Mouse (Mus musculus) adrenal gland, postnatal 10 days (tissue): ENCODE data around the gene Crim1. TPM values are rescaled to one million over a fixed set of nuclear protein-coding genes. Genes with fewer than 3 reads are reported as not detected.

Source experiments
- DNase-seq: peaks from one replicate; pipeline ENCODE4 v3.0.0; 2021; ENCODE audit warnings: mixed read lengths
- total RNA-seq, 2 experiments: library from RNA; stranded (reverse); gene quantifications; 2 replicates each; pipeline ENCODE4 v1.2.3; 2021

Crim1 gene
- total RNA-seq, 2 experiments from 2014 or later: 28.1 to 31.4 TPM

- DNase-seq: no peak
Measured at GRCm38 (mm10) chr17:78209646-78210045, 9.6 kb downstream of the Crim1 start.

- no peak for DNase-seq
Measured at GRCm38 (mm10) chr17:78211881-78212280, 11.8 kb downstream of the Crim1 start.

- no peak for DNase-seq
Measured at GRCm38 (mm10) chr17:78213128-78213527, 13.1 kb downstream of the Crim1 start.

- peak; percentile 29 for DNase-seq
Measured at GRCm38 (mm10) chr17:78216526-78216925, 16.5 kb downstream of the Crim1 start.

- no peak for DNase-seq
Measured at GRCm38 (mm10) chr17:78217406-78217805, 17.4 kb downstream of the Crim1 start.

- no peak for DNase-seq
Measured at GRCm38 (mm10) chr17:78218506-78219232, 18.6 kb downstream of the Crim1 start.

- DNase-seq: peak; percentile 38
Measured at GRCm38 (mm10) chr17:78221007-78221642, 21.1 kb downstream of the Crim1 start.

GRCm38 (mm10) chr17:78221860-78222259 lies 21.8 kb downstream of the Crim1 start:
- DNase-seq: no peak

- DNase-seq: no peak
Measured at GRCm38 (mm10) chr17:78223988-78224387, 23.9 kb downstream of the Crim1 start.

- no peak for DNase-seq
Measured at GRCm38 (mm10) chr17:78225547-78225946, 25.5 kb downstream of the Crim1 start.

GRCm38 (mm10) chr17:78227211-78227610 lies 27.2 kb downstream of the Crim1 start:
- no peak for DNase-seq

GRCm38 (mm10) chr17:78231567-78231966 lies 31.5 kb downstream of the Crim1 start:
- DNase-seq: no peak

- DNase-seq: no peak
Measured at GRCm38 (mm10) chr17:78232703-78233102, 32.7 kb downstream of the Crim1 start.

- DNase-seq: no peak
Measured at GRCm38 (mm10) chr17:78233873-78234272, 33.8 kb downstream of the Crim1 start.

GRCm38 (mm10) chr17:78236126-78236525 lies 36.1 kb downstream of the Crim1 start:
- no peak for DNase-seq

GRCm38 (mm10) chr17:78237954-78238353 lies 37.9 kb downstream of the Crim1 start:
- DNase-seq: no peak

GRCm38 (mm10) chr17:78240161-78240560 lies 40.1 kb downstream of the Crim1 start:
- DNase-seq: no peak

GRCm38 (mm10) chr17:78241238-78241637 lies 41.2 kb downstream of the Crim1 start:
- DNase-seq: no peak

GRCm38 (mm10) chr17:78244752-78245151 lies 44.7 kb downstream of the Crim1 start:
- DNase-seq: no peak

- DNase-seq: no peak
Measured at GRCm38 (mm10) chr17:78245444-78245843, 45.4 kb downstream of the Crim1 start.

GRCm38 (mm10) chr17:78246634-78247383 lies 46.8 kb downstream of the Crim1 start:
- no peak for DNase-seq

GRCm38 (mm10) chr17:78248197-78248596 lies 48.1 kb downstream of the Crim1 start:
- no peak for DNase-seq

- no peak for DNase-seq
Measured at GRCm38 (mm10) chr17:78248943-78249342, 48.9 kb downstream of the Crim1 start.
